Mouse (Mus musculus): ENCODE data around the gene Psmb8.
"Not testable (repeated sequence)": the region's sequence is repeated elsewhere in the genome, so short reads cannot be mapped to it uniquely, and the experiment has no call there.

- TF ChIP-seq CTCF (IDR thresholded peaks at IDR 0.05; ENCODE audit: extremely low read depth, insufficient read length, insufficient replicate concordance, low read depth, low read length); POLR2A (IDR thresholded peaks at IDR 0.05; ENCODE audit: low read depth, low read length): not testable (repeated sequence)
Measured at GRCm38 (mm10) chr17:34232021-34232420, 34.5 kb downstream of the Psmb8 start.
